ENCODE assay signal across 8 mouse cellular contexts in the genomic region with DNA sequence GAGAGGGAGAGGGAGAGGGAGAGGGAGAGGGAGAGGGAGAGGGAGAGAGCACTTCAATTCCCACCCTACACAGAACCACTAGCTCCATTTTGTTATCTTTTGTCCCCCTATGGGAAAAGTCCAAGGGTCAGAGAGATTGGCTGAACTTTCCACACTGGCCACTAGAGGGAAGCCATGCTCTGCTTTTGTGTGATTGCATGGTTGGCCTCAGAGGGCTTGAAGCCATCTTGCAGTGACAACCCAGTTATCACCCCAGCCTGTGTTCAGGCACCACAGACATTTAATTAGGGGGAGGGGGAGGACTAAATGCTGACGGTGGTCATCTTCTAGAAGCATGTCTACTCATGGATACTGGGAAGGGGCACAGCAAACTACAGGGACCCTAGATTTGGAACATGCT.
DNase-seq lines count a peak whose midpoint lies in the region; ATAC-seq and TF ChIP-seq lines count a peak whose summit lies in the region.

No protein-coding gene starts in this region.

- DNase-seq in Muller cell, postnatal 12 days (ENCODE audit: inconsistent ontology term), result peak; percentile 58
- peak; percentile 68 for DNase-seq in forebrain, postnatal 0 days
- peak; percentile 35 to 69 for DNase-seq in layer of hippocampus, postnatal 25 days (ENCODE audit: extremely low spot score in 1 of 2, low spot score in 1 of 2)
- DNase-seq in lung, postnatal 4 days, result peak; percentile 64 to 84
- DNase-seq in ovary, postnatal 36 days (ENCODE audit: low spot score), result peak; percentile 69
- DNase-seq in thymus, postnatal 10 days (ENCODE audit: low spot score in 2 of 2), result peak; percentile 33 to 64

- H3K4me2 ChIP-seq in forebrain, postnatal 0 days (ENCODE audit: low read depth), result no peak overlapping the region
- H3K4me2 ChIP-seq in hindbrain, embryonic 16.5 days (ENCODE audit: low read length), result no peak overlapping the region

- ATAC-seq in cerebellum, adult (ENCODE audit: insufficient number of reproducible peaks, low FRiP score, low TSS enrichment), result peak; percentile 59
- ATAC-seq in forebrain, postnatal 0 days, result peak; percentile 35; the same call in 1 of the 2 replicates
- 0 out of 2 replicates have a peak, but pooled peaks have one; percentile 17 for ATAC-seq in hindbrain, embryonic 16.5 days

- no peak overlapping the region for H3K4me3 ChIP-seq in forebrain, postnatal 0 days (ENCODE audit: low read depth, low read length)
- H3K4me3 ChIP-seq in hindbrain, embryonic 16.5 days (ENCODE audit: low read length), result no peak overlapping the region

- H3K9me3 ChIP-seq in forebrain, postnatal 0 days (ENCODE audit: low read length), result 0 out of 2 replicates have a peak, but pooled peaks cover 4% of the 10 kb centered on the region
- H3K9me3 ChIP-seq in hindbrain, embryonic 16.5 days (ENCODE audit: control insufficient read depth, low read length), result no peaks in the 10 kb centered on the region; the same call in 1 of the 2 replicates

- H3K4me1 ChIP-seq in forebrain, postnatal 0 days (ENCODE audit: insufficient read depth), result no peaks in the 10 kb centered on the region
- H3K4me1 ChIP-seq in hindbrain, embryonic 16.5 days (ENCODE audit: control insufficient read depth, insufficient read depth, low read depth, low read length), result no peaks in the 10 kb centered on the region

- TF ChIP-seq CTCF in forebrain, postnatal 0 days (IDR thresholded peaks at IDR 0.05; ENCODE audit: low read depth), result peak; percentile 84

- H3K27me3 ChIP-seq in forebrain, postnatal 0 days (ENCODE audit: insufficient read depth, low read length), result no peaks in the 10 kb centered on the region
- no peaks in the 10 kb centered on the region for H3K27me3 ChIP-seq in hindbrain, embryonic 16.5 days (replicated peaks; ENCODE audit: control insufficient read depth, insufficient read depth, low read length)

- 2% methylated on average over 1 of the region's 1 CpGs for WGBS in forebrain, postnatal 0 days
- 9% methylated on average over 1 of the region's 1 CpGs for WGBS in hindbrain, embryonic 16.5 days

- H3K36me3 ChIP-seq in forebrain, postnatal 0 days (ENCODE audit: insufficient read depth), result no peaks in the 10 kb centered on the region
- H3K36me3 ChIP-seq in hindbrain, embryonic 16.5 days (ENCODE audit: control insufficient read depth, insufficient read depth, low read length), result no peaks in the 10 kb centered on the region

- H3K27ac ChIP-seq in forebrain, postnatal 0 days (ENCODE audit: low read depth, low read length), result no peak overlapping the region
- H3K27ac ChIP-seq in hindbrain, embryonic 16.5 days (ENCODE audit: low read depth, low read length), result no peak overlapping the region

- H3K9ac ChIP-seq in forebrain, postnatal 0 days, result no peak overlapping the region
- H3K9ac ChIP-seq in hindbrain, embryonic 16.5 days (ENCODE audit: low read depth, low read length), result no peak overlapping the region
